Mouse (Mus musculus): ENCODE measurements around the gene Itga2b. TPM values are rescaled to one million over a fixed set of nuclear protein-coding genes. Genes with fewer than 3 reads are reported as not detected.

Itga2b gene
- total RNA-seq, 1 experiment from 2014 or later = 37.8 TPM

- ATAC-seq (ENCODE audit: extremely low read depth, insufficient number of reproducible peaks, low FRiP score, poor library complexity, severe bottlenecking) = no peak
These were observed 5.0 kb downstream of the Itga2b start for GRCm38 (mm10) chr11:102464901-102465300.

GRCm38 (mm10) chr11:102461764-102462163 lies 8.2 kb downstream of the Itga2b start:
- no peak for ATAC-seq (ENCODE audit: extremely low read depth, insufficient number of reproducible peaks, low FRiP score, poor library complexity, severe bottlenecking)

GRCm38 (mm10) chr11:102460541-102460940 lies 9.4 kb downstream of the Itga2b start:
- ATAC-seq (ENCODE audit: extremely low read depth, insufficient number of reproducible peaks, low FRiP score, poor library complexity, severe bottlenecking) = no peak

DNA sequence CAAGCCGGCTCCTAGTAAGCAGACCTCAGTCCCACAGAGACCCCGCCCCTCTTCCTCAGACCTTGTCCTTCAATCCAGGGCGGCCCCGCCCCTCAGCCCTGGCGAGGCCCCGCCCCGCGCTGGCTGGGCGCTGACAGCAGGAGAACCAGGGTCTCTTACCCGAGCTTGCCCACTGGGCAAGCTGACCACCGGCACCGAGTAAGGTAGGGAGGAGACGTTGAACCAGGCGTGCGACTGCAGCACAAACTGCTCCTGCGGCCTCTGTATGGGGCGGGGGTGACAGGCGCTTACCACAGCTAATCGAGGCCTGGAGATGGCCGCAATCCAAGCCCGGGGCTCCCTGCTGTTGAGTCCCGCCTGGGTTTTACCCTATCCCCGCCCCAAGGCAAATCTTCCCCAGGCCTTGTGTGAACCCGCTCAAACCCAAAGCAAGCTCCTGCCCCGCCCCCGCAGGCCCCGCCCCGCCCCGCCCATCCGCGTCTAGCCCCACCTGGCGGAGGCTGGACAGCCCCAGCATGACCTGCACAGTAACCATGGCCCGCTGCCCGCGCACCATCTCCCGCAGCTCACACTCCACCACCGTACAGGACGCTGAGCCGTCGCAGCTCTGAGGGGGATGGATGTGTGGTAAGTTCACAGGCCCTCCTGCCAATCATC lies 14.1 kb downstream of the Itga2b start:
- ATAC-seq (ENCODE audit: extremely low read depth, insufficient number of reproducible peaks, low FRiP score, poor library complexity, severe bottlenecking) = peak; percentile 53

DNA sequence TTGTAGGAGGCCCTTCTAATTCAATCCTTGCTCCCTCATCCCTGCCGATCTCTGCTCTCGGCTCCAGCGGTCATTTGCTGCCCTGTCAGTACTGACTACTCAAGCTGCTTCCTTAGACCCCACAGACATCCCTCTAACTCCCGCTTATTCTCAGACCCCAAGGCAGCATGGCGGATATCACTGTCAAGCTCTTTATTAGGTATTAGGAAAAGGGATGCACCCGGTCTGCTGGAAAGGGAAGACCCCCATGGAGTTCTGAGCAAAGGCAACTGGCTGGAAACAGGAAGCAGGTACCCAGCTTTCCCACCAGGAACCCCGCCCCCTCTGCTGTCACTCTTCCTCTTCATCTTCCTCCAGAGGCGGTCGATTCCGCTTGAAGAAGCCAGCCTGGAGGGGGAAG lies 16.8 kb downstream of the Itga2b start:
- no peak for ATAC-seq (ENCODE audit: extremely low read depth, insufficient number of reproducible peaks, low FRiP score, poor library complexity, severe bottlenecking)

- ATAC-seq (ENCODE audit: extremely low read depth, insufficient number of reproducible peaks, low FRiP score, poor library complexity, severe bottlenecking) = no peak
These were observed 20.6 kb downstream of the Itga2b start for GRCm38 (mm10) chr11:102449043-102450008.

DNA sequence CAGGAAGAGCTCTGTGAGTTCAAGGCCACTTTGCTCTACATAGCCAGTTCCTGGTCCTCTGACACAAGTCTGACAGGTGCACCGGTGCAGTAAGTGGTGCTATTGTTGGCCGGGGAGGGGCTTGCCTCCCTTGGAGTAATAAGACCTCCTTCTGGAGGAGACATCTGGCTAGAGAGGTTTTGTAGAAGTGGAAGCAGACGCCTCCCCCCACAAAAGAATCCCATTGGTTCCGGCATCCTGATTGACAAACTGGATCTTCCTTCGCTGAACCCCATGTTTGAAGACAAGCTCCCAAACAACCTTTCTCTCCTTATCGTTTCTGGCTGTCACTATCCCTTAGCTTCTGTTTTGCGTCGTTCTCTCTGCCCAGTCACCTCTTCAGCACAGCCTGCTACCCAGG lies 21.6 kb downstream of the Itga2b start:
- no peak for ATAC-seq (ENCODE audit: extremely low read depth, insufficient number of reproducible peaks, low FRiP score, poor library complexity, severe bottlenecking)

GRCm38 (mm10) chr11:102447497-102447896 lies 22.4 kb downstream of the Itga2b start, which contains the start of gene Fam171a2:
Fam171a2 (minus strand) TSS chr11:102447682.
- no peak for ATAC-seq (ENCODE audit: extremely low read depth, insufficient number of reproducible peaks, low FRiP score, poor library complexity, severe bottlenecking)

DNA sequence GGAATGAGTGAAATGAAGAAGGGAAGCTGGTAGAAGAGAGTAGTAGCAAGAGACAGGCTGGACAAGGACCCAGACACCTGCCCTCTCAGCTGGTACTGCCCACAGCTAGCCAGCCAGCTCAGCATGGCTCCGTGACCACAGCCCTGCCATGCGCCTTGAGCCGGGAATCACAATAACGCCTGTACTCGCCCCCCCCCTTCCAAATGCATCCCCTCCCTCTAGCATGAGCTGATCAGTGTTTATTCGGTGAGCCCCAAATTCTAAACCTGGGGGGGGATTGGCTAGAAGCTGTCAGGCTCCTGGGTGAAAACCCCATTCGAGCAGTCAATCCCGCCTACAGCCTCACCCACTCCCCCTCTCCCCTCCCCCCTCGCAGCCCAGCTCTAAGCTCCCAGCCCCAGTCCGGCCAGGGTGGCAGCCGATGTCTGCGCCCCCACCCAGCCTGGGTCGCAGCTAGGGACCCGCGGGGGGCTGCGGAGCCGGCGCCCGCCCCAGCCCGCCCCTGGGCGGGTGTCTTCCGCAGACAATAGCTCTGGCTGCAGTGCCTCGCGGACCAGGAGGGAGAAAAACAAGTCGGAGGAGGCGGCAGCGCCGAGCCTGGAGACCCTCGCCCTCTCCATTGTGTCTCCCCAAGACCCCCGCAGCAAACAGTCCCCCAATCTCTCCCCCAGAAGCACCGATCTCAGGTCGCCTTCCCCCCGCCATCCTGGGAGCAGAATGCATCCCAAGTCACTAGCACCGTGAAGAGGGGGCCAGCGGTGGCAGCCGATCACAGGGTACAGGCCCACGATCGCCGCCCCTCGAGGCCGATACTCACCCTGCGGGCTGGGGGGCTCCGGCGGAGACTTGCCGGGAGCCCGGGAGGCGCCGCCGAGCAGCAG lies 23.1 kb downstream of the Itga2b start:
- no peak for ATAC-seq (ENCODE audit: extremely low read depth, insufficient number of reproducible peaks, low FRiP score, poor library complexity, severe bottlenecking)

DNA sequence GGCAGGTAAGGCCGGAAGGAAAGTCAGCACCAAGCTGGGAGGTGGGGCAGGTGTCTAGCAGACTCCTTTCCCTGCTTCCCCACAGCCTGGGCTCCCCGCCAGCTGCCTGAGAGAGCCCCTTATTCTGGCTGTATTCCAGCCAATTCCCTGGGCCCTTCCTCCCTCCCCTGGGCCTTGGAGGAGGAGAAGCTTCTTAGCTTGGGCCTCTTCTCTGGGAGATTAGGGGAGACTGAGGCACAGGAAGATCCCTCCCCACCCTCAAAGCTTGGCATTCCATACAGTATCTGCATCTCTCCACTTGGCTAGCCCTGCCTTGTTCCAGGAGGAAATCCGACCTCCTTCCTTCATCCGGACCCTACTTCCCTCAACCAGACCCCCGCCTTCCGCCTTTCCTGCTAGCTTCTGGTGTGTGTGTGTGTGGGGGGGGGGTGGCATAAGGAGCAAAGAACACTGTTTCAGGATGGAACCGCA lies 24.0 kb downstream of the Itga2b start:
- ATAC-seq (ENCODE audit: extremely low read depth, insufficient number of reproducible peaks, low FRiP score, poor library complexity, severe bottlenecking) = no peak

DNA sequence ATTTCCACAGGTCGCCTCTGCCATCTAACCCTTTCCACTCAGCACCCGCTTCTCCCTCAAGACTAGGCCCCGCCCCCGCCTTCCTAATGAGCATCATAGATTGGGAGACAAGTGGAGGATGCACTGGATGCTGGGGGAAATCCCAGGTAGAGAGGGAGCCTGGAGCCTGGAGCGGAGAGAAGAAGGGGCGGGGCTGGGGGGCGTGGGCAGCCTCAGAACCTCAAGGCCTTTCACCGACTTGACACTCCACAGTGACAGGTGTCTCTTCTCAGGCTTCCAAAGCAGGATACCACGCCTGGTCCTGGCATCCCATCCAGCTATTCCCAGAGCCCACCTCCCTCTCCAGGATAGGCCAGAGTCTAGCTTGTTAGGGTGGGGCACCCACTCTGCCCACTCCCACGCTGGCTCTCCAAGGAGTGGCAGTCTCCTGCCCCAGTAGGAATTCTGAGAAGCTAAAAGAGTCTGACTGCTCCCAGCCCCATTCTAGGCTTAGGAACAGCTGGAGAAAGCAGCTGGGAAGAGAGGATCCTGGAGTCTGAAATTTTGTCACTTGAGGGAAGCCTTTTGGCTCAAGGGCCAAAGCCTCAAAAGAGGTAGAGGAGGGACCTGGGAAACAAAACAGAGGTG lies 24.5 kb downstream of the Itga2b start:
- ATAC-seq (ENCODE audit: extremely low read depth, insufficient number of reproducible peaks, low FRiP score, poor library complexity, severe bottlenecking) = no peak

GRCm38 (mm10) chr11:102444781-102445180 lies 25.1 kb downstream of the Itga2b start:
- no peak for ATAC-seq (ENCODE audit: extremely low read depth, insufficient number of reproducible peaks, low FRiP score, poor library complexity, severe bottlenecking)

GRCm38 (mm10) chr11:102444321-102444720 lies 25.6 kb downstream of the Itga2b start:
- no peak for ATAC-seq (ENCODE audit: extremely low read depth, insufficient number of reproducible peaks, low FRiP score, poor library complexity, severe bottlenecking)

DNA sequence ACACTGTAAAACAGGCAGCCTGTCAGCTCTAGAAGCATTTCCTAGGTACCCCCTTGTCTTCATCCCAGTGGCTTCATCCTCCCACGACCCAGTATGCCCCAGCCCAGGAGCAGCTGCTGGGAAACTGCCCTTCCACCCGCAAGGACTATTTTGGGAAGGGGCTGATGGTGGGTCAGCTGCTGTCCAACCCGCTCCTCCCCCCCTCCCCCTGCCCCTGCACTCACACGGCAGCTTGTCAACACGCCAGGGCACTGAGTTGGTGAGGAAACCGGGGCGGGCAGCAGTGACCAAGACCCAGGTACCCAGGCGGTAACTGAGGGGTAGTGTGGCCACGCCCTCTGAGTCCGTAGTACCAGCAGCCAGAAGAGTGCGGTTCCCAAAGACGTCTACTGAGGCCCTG lies 26.2 kb downstream of the Itga2b start:
- no peak for ATAC-seq (ENCODE audit: extremely low read depth, insufficient number of reproducible peaks, low FRiP score, poor library complexity, severe bottlenecking)

- no peak for ATAC-seq (ENCODE audit: extremely low read depth, insufficient number of reproducible peaks, low FRiP score, poor library complexity, severe bottlenecking)
These were observed 27.8 kb downstream of the Itga2b start for GRCm38 (mm10) chr11:102442089-102442488.

DNA sequence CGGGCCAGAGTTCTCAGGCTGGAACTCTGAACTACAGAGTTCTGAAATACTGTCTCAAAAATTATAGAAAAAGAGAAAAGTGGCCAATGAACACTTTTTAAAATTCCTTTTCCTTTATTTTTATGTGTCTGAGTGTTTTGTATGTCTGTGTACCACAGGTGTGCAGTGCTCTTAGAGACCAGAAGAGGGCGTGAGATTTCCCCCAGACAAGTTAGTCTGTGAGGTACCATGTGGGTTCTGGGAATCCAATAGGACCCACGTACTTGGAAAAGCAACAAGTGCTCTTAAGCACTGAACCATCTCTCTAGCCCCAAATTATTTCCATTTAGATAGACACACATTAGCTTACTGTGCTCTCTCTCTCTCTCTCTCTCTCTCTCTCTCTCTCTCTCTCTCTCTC lies 28.5 kb downstream of the Itga2b start:
- no peak for ATAC-seq (ENCODE audit: extremely low read depth, insufficient number of reproducible peaks, low FRiP score, poor library complexity, severe bottlenecking)

GRCm38 (mm10) chr11:102440255-102440654 lies 29.7 kb downstream of the Itga2b start:
- no peak for ATAC-seq (ENCODE audit: extremely low read depth, insufficient number of reproducible peaks, low FRiP score, poor library complexity, severe bottlenecking)

All from neutrophil, adult 5-6 weeks (primary cell).